Comparison of ENCODE assay signal across 27 mouse cellular contexts in genomic region chr6:108912539-108912938, GRCm38 (mm10).
DNase-seq lines count a peak whose midpoint lies in the region; ATAC-seq and TF ChIP-seq lines count a peak whose summit lies in the region.
"Had no signal": no experiment of that assay in that cellular context is flagged by ENCODE, and none has a peak within 500 bp of the region (broad histone marks: within the 10 kb centered on the region; RNA-seq: fewer than 3 reads in every experiment).

No protein-coding gene starts in this region.

- no peak overlapping the region for H3K9ac ChIP-seq in hindbrain, embryonic 13.5 days
- no peak overlapping the region for H3K9ac ChIP-seq in kidney, embryonic 16.5 days (replicated peaks; ENCODE audit: low read length)
- H3K9ac ChIP-seq: embryonic facial prominence, embryonic 13.5 days; forebrain, embryonic 12.5 days; forebrain, embryonic 15.5 days; heart, embryonic 13.5 days; hindbrain, embryonic 15.5 days had no signal

- H3K9me3 ChIP-seq in hindbrain, embryonic 13.5 days = no peaks in the 10 kb centered on the region
- no peaks in the 10 kb centered on the region for H3K9me3 ChIP-seq in hindbrain, embryonic 10.5 days
- H3K9me3 ChIP-seq in kidney, embryonic 16.5 days (ENCODE audit: low read length) = no peaks in the 10 kb centered on the region
- H3K9me3 ChIP-seq: embryonic facial prominence, embryonic 10.5 days; embryonic facial prominence, embryonic 13.5 days; forebrain, embryonic 12.5 days; forebrain, embryonic 15.5 days; heart, embryonic 10.5 days; heart, embryonic 13.5 days; hindbrain, embryonic 15.5 days had no signal

- H3K27me3 ChIP-seq in hindbrain, embryonic 13.5 days = 0 out of 2 replicates have a peak, but pooled peaks cover 3% of the 10 kb centered on the region
- H3K27me3 ChIP-seq in hindbrain, embryonic 10.5 days (ENCODE audit: insufficient read depth, poor library complexity, severe bottlenecking) = no peaks in the 10 kb centered on the region
- no peaks in the 10 kb centered on the region for H3K27me3 ChIP-seq in kidney, embryonic 16.5 days (ENCODE audit: insufficient read depth, low read length)
- H3K27me3 ChIP-seq: embryonic facial prominence, embryonic 13.5 days; forebrain, embryonic 12.5 days; forebrain, embryonic 15.5 days; heart, embryonic 13.5 days; hindbrain, embryonic 15.5 days had no signal

- DNase-seq in hindbrain, embryonic 10.5 days (ENCODE audit: low spot score) = no peak
- DNase-seq in kidney, adult 9 months = no peak
- DNase-seq in brain, embryonic 14.5 days (ENCODE audit: low read depth) = peak; percentile 20
- DNase-seq in heart, adult 8-10 months (ENCODE audit: low spot score) = no peak
- DNase-seq: adrenal gland, adult 2 months; adrenal gland, postnatal 14 days; cerebellum, adult 11-12 months; cerebellum, adult 8-10 months; cerebellum, postnatal 10 days; cerebellum, postnatal 36 days; embryo, embryonic 11 days; gastrocnemius, postnatal 25 days; heart, adult 18-20 months; heart, postnatal 14 days; heart, postnatal 4 days had no signal

- TF ChIP-seq CTCF in brain, embryonic 14.5 days (IDR thresholded peaks at IDR 0.05; ENCODE audit: borderline replicate concordance, extremely low read depth, insufficient read depth, insufficient read length) = no peak

- H3K36me3 ChIP-seq in hindbrain, embryonic 13.5 days = no peaks in the 10 kb centered on the region
- no peaks in the 10 kb centered on the region for H3K36me3 ChIP-seq in hindbrain, embryonic 10.5 days
- H3K36me3 ChIP-seq in kidney, embryonic 16.5 days (ENCODE audit: insufficient read depth, low read length) = no peaks in the 10 kb centered on the region
- H3K36me3 ChIP-seq: embryonic facial prominence, embryonic 10.5 days; embryonic facial prominence, embryonic 13.5 days; forebrain, embryonic 12.5 days; forebrain, embryonic 15.5 days; heart, embryonic 10.5 days; heart, embryonic 13.5 days; hindbrain, embryonic 15.5 days had no signal

- peaks cover 4% of the 10 kb centered on the region; the same call in 1 of the 2 replicates for H3K4me1 ChIP-seq in hindbrain, embryonic 13.5 days (replicated peaks)
- no peaks in the 10 kb centered on the region for H3K4me1 ChIP-seq in hindbrain, embryonic 10.5 days (replicated peaks)
- no peaks in the 10 kb centered on the region for H3K4me1 ChIP-seq in kidney, embryonic 16.5 days (ENCODE audit: insufficient read depth, low read length)
- H3K4me1 ChIP-seq: embryonic facial prominence, embryonic 10.5 days; embryonic facial prominence, embryonic 13.5 days; forebrain, embryonic 12.5 days; forebrain, embryonic 15.5 days; heart, embryonic 10.5 days; heart, embryonic 13.5 days had no signal

- no peak for ATAC-seq in hindbrain, embryonic 13.5 days (ENCODE audit: low FRiP score)
- ATAC-seq in kidney, embryonic 16.5 days (ENCODE audit: low FRiP score, low TSS enrichment) = peak; percentile 70; the same call in 1 of the 2 replicates
- ATAC-seq: CD4-positive, CD25-positive, alpha-beta regulatory T cell, adult 4 months; forebrain, embryonic 15.5 days; inflammation-experienced regulatory T-cells, adult 6 months had no signal

- H3K27ac ChIP-seq in hindbrain, embryonic 13.5 days = peak overlapping the region; percentile 0; the same call in 1 of the 2 replicates
- no peak overlapping the region for H3K27ac ChIP-seq in hindbrain, embryonic 10.5 days
- no peak overlapping the region for H3K27ac ChIP-seq in kidney, embryonic 16.5 days (ENCODE audit: low read length)
- H3K27ac ChIP-seq: embryonic facial prominence, embryonic 10.5 days; embryonic facial prominence, embryonic 13.5 days; forebrain, embryonic 12.5 days; forebrain, embryonic 15.5 days; heart, embryonic 10.5 days; heart, embryonic 13.5 days; hindbrain, embryonic 15.5 days had no signal

- no peak overlapping the region for H3K4me3 ChIP-seq in hindbrain, embryonic 13.5 days
- no peak overlapping the region for H3K4me3 ChIP-seq in hindbrain, embryonic 10.5 days
- H3K4me3 ChIP-seq in kidney, embryonic 16.5 days (ENCODE audit: low read length) = no peak overlapping the region
- H3K4me3 ChIP-seq: embryonic facial prominence, embryonic 10.5 days; embryonic facial prominence, embryonic 13.5 days; erythroblast, embryonic 14.5 days; forebrain, embryonic 12.5 days; forebrain, embryonic 15.5 days; heart, embryonic 10.5 days; heart, embryonic 13.5 days; hindbrain, embryonic 15.5 days had no signal

- 49% methylated on average over 7 of the region's 7 CpGs for WGBS in hindbrain, embryonic 13.5 days
- 57% methylated on average over 7 of the region's 7 CpGs for WGBS in hindbrain, embryonic 10.5 days
- WGBS in kidney, embryonic 16.5 days = 26% methylated on average over 7 of the region's 7 CpGs

- H3K4me2 ChIP-seq in hindbrain, embryonic 13.5 days = no peak overlapping the region
- H3K4me2 ChIP-seq in kidney, embryonic 16.5 days (replicated peaks; ENCODE audit: low read depth, low read length) = no peak overlapping the region
- H3K4me2 ChIP-seq: embryonic facial prominence, embryonic 13.5 days; forebrain, embryonic 12.5 days; forebrain, embryonic 15.5 days; heart, embryonic 13.5 days; hindbrain, embryonic 15.5 days had no signal

- TF ChIP-seq POLR2A in brain, embryonic 14.5 days (IDR thresholded peaks at IDR 0.05; ENCODE audit: borderline replicate concordance, extremely low read depth, insufficient read depth, insufficient read length, poor library complexity, severe bottlenecking) = no peak
